Mouse (Mus musculus) liver, embryonic 14.5 days (tissue): ENCODE results near the gene Tet1.
A peak's percentile ranks its signal among the peaks of the same experiment; 100 is the strongest.

Source experiments
- CTCF ChIP-seq: IDR thresholded peaks from 2 replicates; pipeline ENCODE4 v1.5.1; 2016; ENCODE audit warnings: antibody characterized with exemption, low read depth, control low read depth
- EP300 ChIP-seq: IDR thresholded peaks from 2 replicates; pipeline ENCODE4 v1.6.1; 2016; ENCODE audit warnings: antibody characterized with exemption, low read depth

- peak; percentile 46; the same call in 1 of the 2 replicates for TF ChIP-seq CTCF
- no peak for TF ChIP-seq EP300
These were observed 116.4 kb downstream of the Tet1 start, which contains the start of gene Ccar1 for GRCm38 (mm10) chr10:62792177-62793090.
